ENCODE assay signal across 8 mouse cellular contexts in genomic region chr4:127419062-127419785, GRCm38 (mm10).
DNase-seq lines count a peak whose midpoint lies in the region; ATAC-seq and TF ChIP-seq lines count a peak whose summit lies in the region.

No protein-coding gene starts in this region.

- H3K4me2 ChIP-seq in embryonic facial prominence, embryonic 14.5 days (ENCODE audit: low read depth, low read length) = no peak overlapping the region
- 0 out of 2 replicates have a peak overlapping the region, but pooled peaks have one; percentile 21 for H3K4me2 ChIP-seq in hindbrain, postnatal 0 days (ENCODE audit: low read depth, low read length)
- no peak overlapping the region for H3K4me2 ChIP-seq in midbrain, postnatal 0 days (ENCODE audit: low read depth, low read length, poor library complexity, severe bottlenecking)

- H3K36me3 ChIP-seq in embryonic facial prominence, embryonic 14.5 days (ENCODE audit: control insufficient read depth, insufficient read depth, low read length) = no peaks in the 10 kb centered on the region
- no peaks in the 10 kb centered on the region for H3K36me3 ChIP-seq in hindbrain, postnatal 0 days (ENCODE audit: insufficient read depth, low read length)
- H3K36me3 ChIP-seq in midbrain, postnatal 0 days (ENCODE audit: insufficient read depth, low read length) = no peaks in the 10 kb centered on the region

- no peaks in the 10 kb centered on the region for H3K27me3 ChIP-seq in embryonic facial prominence, embryonic 14.5 days (replicated peaks; ENCODE audit: control insufficient read depth, insufficient read depth, low read length)
- no peaks in the 10 kb centered on the region for H3K27me3 ChIP-seq in hindbrain, postnatal 0 days (ENCODE audit: insufficient read depth, low read length)
- H3K27me3 ChIP-seq in midbrain, postnatal 0 days (ENCODE audit: insufficient read depth, low read length) = no peaks in the 10 kb centered on the region

- DNase-seq in frontal cortex, postnatal 10 days (ENCODE audit: low spot score in 2 of 2) = peak; percentile 18 to 24
- peak; percentile 78 to 92 for DNase-seq in adrenal gland, adult (ENCODE audit: inconsistent age in 2 of 2, low spot score in 1 of 2)
- DNase-seq in embryonic facial prominence, embryonic 14.5 days (ENCODE audit: low spot score) = peak; percentile 78
- DNase-seq in hindbrain, postnatal 0 days (ENCODE audit: low spot score) = peak; percentile 88
- peak; percentile 86 for DNase-seq in midbrain, postnatal 0 days (ENCODE audit: low spot score)

- H3K4me3 ChIP-seq in embryonic facial prominence, embryonic 14.5 days (ENCODE audit: low read depth, low read length) = no peak overlapping the region
- H3K4me3 ChIP-seq in hindbrain, postnatal 0 days (ENCODE audit: low read length) = no peak overlapping the region
- H3K4me3 ChIP-seq in midbrain, postnatal 0 days (ENCODE audit: low read depth, low read length) = no peak overlapping the region

- peaks cover 15% of the 10 kb centered on the region for H3K4me1 ChIP-seq in embryonic facial prominence, embryonic 14.5 days (ENCODE audit: control insufficient read depth, insufficient read depth, low read length)
- peaks cover 30% of the 10 kb centered on the region for H3K4me1 ChIP-seq in hindbrain, postnatal 0 days (ENCODE audit: insufficient read depth, low read length)
- H3K4me1 ChIP-seq in midbrain, postnatal 0 days (ENCODE audit: insufficient read depth, low read length) = no peaks in the 10 kb centered on the region

- TF ChIP-seq CTCF in hindbrain, postnatal 0 days (IDR thresholded peaks at IDR 0.05; ENCODE audit: low read depth) = no peak
- TF ChIP-seq CTCF in midbrain, postnatal 0 days (IDR thresholded peaks at IDR 0.05) = peak; percentile 12; the same call in 1 of the 2 replicates

- H3K9ac ChIP-seq in embryonic facial prominence, embryonic 14.5 days (ENCODE audit: low read depth, low read length) = no peak overlapping the region
- no peak overlapping the region; the same call in 1 of the 2 replicates for H3K9ac ChIP-seq in hindbrain, postnatal 0 days (replicated peaks; ENCODE audit: low read length)
- peak overlapping the region; percentile 39; the same call in 1 of the 2 replicates for H3K9ac ChIP-seq in midbrain, postnatal 0 days (replicated peaks; ENCODE audit: low read length, poor library complexity, severe bottlenecking)

- no peaks in the 10 kb centered on the region for H3K9me3 ChIP-seq in embryonic facial prominence, embryonic 14.5 days (ENCODE audit: control insufficient read depth, low read length)
- no peaks in the 10 kb centered on the region for H3K9me3 ChIP-seq in hindbrain, postnatal 0 days (ENCODE audit: low read length)
- H3K9me3 ChIP-seq in midbrain, postnatal 0 days (ENCODE audit: low read length) = no peaks in the 10 kb centered on the region

- 19% methylated on average over 22 of the region's 22 CpGs for WGBS in embryonic facial prominence, embryonic 14.5 days
- 9% methylated on average over 22 of the region's 22 CpGs for WGBS in hindbrain, postnatal 0 days
- WGBS in midbrain, postnatal 0 days = 16% methylated on average over 22 of the region's 22 CpGs

- no peak for ATAC-seq in frontal cortex, adult (ENCODE audit: low TSS enrichment)
- ATAC-seq in embryonic facial prominence, embryonic 14.5 days (ENCODE audit: low read depth) = peak; percentile 56
- ATAC-seq in hindbrain, postnatal 0 days = peak; percentile 80
- peak; percentile 64; the same call in 1 of the 2 replicates for ATAC-seq in midbrain, postnatal 0 days (ENCODE audit: low FRiP score)
- ATAC-seq in CD4-positive, CD25-positive, alpha-beta regulatory T cell, adult 4 months = no peak
- ATAC-seq in inflammation-experienced regulatory T-cells, adult 6 months = no peak

- H3K27ac ChIP-seq in embryonic facial prominence, embryonic 14.5 days (replicated peaks; ENCODE audit: low read depth, low read length) = peak overlapping the region; percentile 19; the same call in 1 of the 2 replicates
- peak overlapping the region; percentile 75 for H3K27ac ChIP-seq in hindbrain, postnatal 0 days
- peak overlapping the region; percentile 74; the same call in 1 of the 2 replicates for H3K27ac ChIP-seq in midbrain, postnatal 0 days (ENCODE audit: low read depth, low read length)

Comparison
In these comparisons a context has a peak if more than half of its experiments do, and no peak if none do; other contexts are left out.
1. DNase-seq: peak in every context shown above with its lines; median percentile 88 in hindbrain, postnatal 0 days; 86 in midbrain, postnatal 0 days; 85 in adrenal gland, adult; 78 in embryonic facial prominence, embryonic 14.5 days; 21 in frontal cortex, postnatal 10 days.
2. ATAC-seq: peak in embryonic facial prominence, embryonic 14.5 days (single experiment), hindbrain, postnatal 0 days (single experiment) and midbrain, postnatal 0 days (single experiment); none in frontal cortex, adult (single experiment), CD4-positive, CD25-positive, alpha-beta regulatory T cell, adult 4 months (single experiment) and inflammation-experienced regulatory T-cells, adult 6 months (single experiment).
3. H3K27ac ChIP-seq: peak in every context shown above with its lines; median percentile 75 in hindbrain, postnatal 0 days; 74 in midbrain, postnatal 0 days; 19 in embryonic facial prominence, embryonic 14.5 days.